Mouse (Mus musculus) limb, embryonic 14.5 days (tissue): Measurements from ENCODE around the gene Dhdh. TPM values are rescaled to one million over a fixed set of nuclear protein-coding genes. Genes with fewer than 3 reads are reported as not detected.

Source experiments
- ATAC-seq: fragments of 200-750 bp; cut with Nextera tagmentation; 2 replicates; pipeline ENCODE4 v1.8.0; 2017; ENCODE audit warnings: low read depth, moderate number of reproducible peaks, moderate TSS enrichment; ENCODE audit not compliant: low FRiP score
- DNase-seq: peaks from one replicate; pipeline ENCODE4 v3.0.0-alpha.2; 2015; ENCODE audit warnings: low spot score
- H3K27ac ChIP-seq: fragments of 300-500 bp; sonication (generic); replicated peaks from 2 replicates; pipeline ENCODE4 v1.5.1; 2014; ENCODE audit warnings: low read depth, mild to moderate bottlenecking, low read length, moderate library complexity, mixed read lengths
- H3K27me3 ChIP-seq: fragments of 300-500 bp; sonication (generic); 2 replicates; pipeline ENCODE4 v1.6.1; 2014; ENCODE audit warnings: low read length, mixed read lengths; ENCODE audit not compliant: control insufficient read depth, insufficient read depth
- H3K36me3 ChIP-seq: fragments of 300-500 bp; sonication (generic); 2 replicates; pipeline ENCODE4 v1.6.1; 2014; ENCODE audit warnings: mild to moderate bottlenecking, low read length, moderate library complexity, mixed read lengths; ENCODE audit not compliant: control insufficient read depth, insufficient read depth
- H3K4me1 ChIP-seq: fragments of 300-500 bp; sonication (generic); 2 replicates; pipeline ENCODE4 v1.6.1; 2014; ENCODE audit warnings: antibody characterized with exemption, low read length, mixed read lengths; ENCODE audit not compliant: control insufficient read depth, insufficient read depth
- H3K4me2 ChIP-seq: fragments of 300-500 bp; sonication (generic); replicated peaks from 2 replicates; pipeline ENCODE4 v1.6.1; 2014; ENCODE audit warnings: low read depth, mild to moderate bottlenecking, low read length, moderate library complexity; ENCODE audit not compliant: severe bottlenecking
- H3K4me3 ChIP-seq: fragments of 300-500 bp; sonication (generic); replicated peaks from 2 replicates; pipeline ENCODE4 v1.5.1; 2014; ENCODE audit warnings: low read length
- H3K9ac ChIP-seq: fragments of 300-500 bp; sonication (generic); 2 replicates; pipeline ENCODE4 v1.6.1; 2014; ENCODE audit warnings: mild to moderate bottlenecking, low read depth, low read length, moderate library complexity; ENCODE audit not compliant: severe bottlenecking
- H3K9me3 ChIP-seq: fragments of 300-500 bp; sonication (generic); 2 replicates; pipeline ENCODE4 v1.6.1; 2016; ENCODE audit warnings: low read length; ENCODE audit not compliant: control insufficient read depth
- POLR2A ChIP-seq: fragments of 200-500 bp; IDR thresholded peaks from 2 replicates; pipeline ENCODE4 v1.8.0; 2012; ENCODE audit warnings: inconsistent platforms, mild to moderate bottlenecking, moderate library complexity, borderline replicate concordance; ENCODE audit not compliant: insufficient read depth, insufficient read length; ENCODE audit errors: extremely low read depth
- WGBS: fragments of 180-500 bp; shearing (Covaris S2); extraction: QIAGEN DNeasy Blood & Tissue Kit; methylation state at CpG from one replicate; pipeline ENCODE4 v1.1.7; 2014; 5-methylcytosine and 5-hydroxymethylcytosine counted together
- polyA plus RNA-seq, 2 experiments: library from polyadenylated mRNA; depleted of rRNA in 1 of 2; stranded (reverse) in 1 of 2; unstranded in 1 of 2; fragments of >200 nt; fragmentation: Nextera tagmentation in 1 of 2; extraction: Ambion mirVana in 1 of 2; gene quantifications; 2 replicates each; pipeline versions ENCODE4 v1.2.1 to v1.2.3; 2012 to 2014

Dhdh gene
- polyA plus RNA-seq, 2 experiments = 2.0 to 2.9 TPM

- TF ChIP-seq POLR2A = no peak
- ATAC-seq (peak; percentile 75), DNase-seq (peak; percentile 78)
- Histone ChIP-seq H3K9me3 (no peaks in the 10 kb centered on the region), H3K36me3 (peaks cover 60% of the 10 kb centered on the region), H3K9ac (no peak overlapping the region), H3K4me3 (no peak overlapping the region), H3K4me2 (no peak overlapping the region), H3K4me1 (0 out of 2 replicates have a peak, but pooled peaks cover under 1% of the 10 kb centered on the region), H3K27ac (no peak overlapping the region), H3K27me3 (no peaks in the 10 kb centered on the region)
- 54% methylated on average over 23 of the region's 23 CpGs for WGBS
Measured at GRCm38 (mm10) chr7:45451344-45451982, 37.1 kb downstream of the Dhdh start.

DNA sequence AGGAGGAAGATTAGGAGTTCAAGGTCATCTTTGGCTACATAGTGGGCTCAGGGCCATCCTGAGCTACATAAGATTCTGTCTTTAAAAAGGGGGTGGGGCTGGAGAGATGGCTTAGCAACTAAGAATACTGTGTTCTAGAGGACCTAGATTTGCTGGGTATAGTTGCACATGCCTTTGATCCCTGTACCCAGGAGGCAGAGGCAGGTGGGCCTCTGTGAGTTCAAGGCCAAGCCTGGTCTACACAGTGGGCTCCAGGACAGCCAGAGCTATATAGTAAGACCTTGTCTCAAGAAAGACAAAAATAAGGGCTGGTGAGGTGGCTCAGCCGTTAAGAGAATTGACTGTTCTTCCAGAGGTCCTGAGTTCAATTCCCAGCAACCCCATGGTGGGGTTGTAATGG is 38.6 kb downstream of the Dhdh start:
- no peaks in the 10 kb centered on the region for H3K27me3 ChIP-seq
- H3K27ac ChIP-seq = no peak overlapping the region
- no peak overlapping the region for H3K4me3 ChIP-seq
- H3K4me1 ChIP-seq = no peaks in the 10 kb centered on the region
- no peak for ATAC-seq
- no peak for DNase-seq
- peaks cover 59% of the 10 kb centered on the region for H3K36me3 ChIP-seq
- no peak overlapping the region for H3K9ac ChIP-seq
- 83% methylated on average over 1 of the region's 1 CpGs for WGBS
- TF ChIP-seq POLR2A = no peak
- no peak overlapping the region for H3K4me2 ChIP-seq
- no peaks in the 10 kb centered on the region for H3K9me3 ChIP-seq

DNA sequence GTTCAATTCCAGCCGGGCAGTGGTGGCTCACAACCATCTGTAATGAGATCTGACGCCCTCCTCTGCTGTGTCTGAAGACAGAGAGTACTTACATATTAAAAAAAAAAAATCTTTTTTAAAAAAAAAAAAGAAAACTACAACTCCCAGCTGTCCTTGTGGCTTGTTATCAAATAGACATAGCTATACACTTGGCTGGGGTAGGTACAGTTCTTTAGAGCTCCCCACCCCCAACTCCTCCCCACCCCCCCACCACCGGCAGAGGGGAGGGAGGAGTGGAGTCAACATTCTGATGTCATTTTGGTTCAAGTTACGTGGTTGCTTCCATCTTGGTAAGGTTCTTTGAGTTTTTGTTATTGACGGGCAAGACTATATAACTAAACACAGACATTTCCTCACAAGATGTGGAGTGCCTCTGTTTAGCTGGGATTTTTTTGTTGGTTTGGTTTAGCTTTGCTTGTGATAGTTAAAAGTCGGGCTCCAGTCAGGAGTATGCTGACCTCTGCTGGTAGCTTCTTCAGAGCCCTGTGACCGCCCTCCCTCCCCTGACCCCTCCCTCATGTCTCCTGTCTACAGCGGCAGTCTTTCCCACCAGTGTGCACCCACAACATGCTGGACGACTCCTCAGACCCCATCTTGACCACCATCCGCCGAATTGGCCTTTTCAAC is 41.1 kb downstream of the Dhdh start:
- TF ChIP-seq POLR2A = no peak
- Histone ChIP-seq H3K4me1 (no peaks in the 10 kb centered on the region), H3K27ac (no peak overlapping the region), H3K36me3 (peaks cover 66% of the 10 kb centered on the region), H3K4me3 (no peak overlapping the region), H3K4me2 (no peak overlapping the region), H3K27me3 (no peaks in the 10 kb centered on the region), H3K9ac (no peak overlapping the region), H3K9me3 (no peaks in the 10 kb centered on the region)
- 0 out of 2 replicates have a peak, but pooled peaks have one; percentile 47 for ATAC-seq
- 34% methylated on average over 11 of the region's 11 CpGs for WGBS
- DNase-seq = peak; percentile 59

- Histone ChIP-seq H3K4me2 (no peak overlapping the region), H3K9me3 (no peaks in the 10 kb centered on the region), H3K4me1 (no peaks in the 10 kb centered on the region), H3K27ac (no peak overlapping the region), H3K4me3 (no peak overlapping the region), H3K36me3 (peaks cover 62% of the 10 kb centered on the region), H3K9ac (no peak overlapping the region), H3K27me3 (no peaks in the 10 kb centered on the region)
- no peak for DNase-seq
- TF ChIP-seq POLR2A = no peak
- no peak for ATAC-seq
Measured at GRCm38 (mm10) chr7:45446589-45446988, 42.0 kb downstream of the Dhdh start.

- no peak overlapping the region for H3K4me3 ChIP-seq
- H3K27ac ChIP-seq = no peak overlapping the region
- no peak overlapping the region for H3K9ac ChIP-seq
- TF ChIP-seq POLR2A = no peak
- H3K9me3 ChIP-seq = no peaks in the 10 kb centered on the region
- peaks cover 72% of the 10 kb centered on the region for H3K36me3 ChIP-seq
- no peaks in the 10 kb centered on the region for H3K27me3 ChIP-seq
- H3K4me2 ChIP-seq = no peak overlapping the region
- ATAC-seq = no peak
- no peak for DNase-seq
- H3K4me1 ChIP-seq = no peaks in the 10 kb centered on the region
- WGBS = 84% methylated on average over 22 of the region's 22 CpGs
Measured at GRCm38 (mm10) chr7:45443526-45444420, 44.8 kb downstream of the Dhdh start.
